Mouse (Mus musculus): ENCODE results near the gene Slc26a8.
"Not testable (repeated sequence)": the region's sequence is repeated elsewhere in the genome, so short reads cannot be mapped to it uniquely, and the experiment has no call there.

The Slc26a8 gene

GRCm38 (mm10) chr17:28689586-28690283 is at the start of gene Slc26a8:
Gene Slc26a8 (minus strand): TSS chr17:28690233.
- DNase-seq (ENCODE audit: extremely low spot score, low spot score), result peak; percentile 56

GRCm38 (mm10) chr17:28739244-28739643 is 49.2 kb upstream of the Slc26a8 start:
- no peak for DNase-seq (ENCODE audit: extremely low spot score, low spot score)

- no peak for DNase-seq (ENCODE audit: extremely low spot score, low spot score)
Measured at GRCm38 (mm10) chr17:28737973-28738372, 47.9 kb upstream of the Slc26a8 start.

GRCm38 (mm10) chr17:28736486-28736885 is 46.5 kb upstream of the Slc26a8 start:
- DNase-seq (ENCODE audit: extremely low spot score, low spot score), result no peak

- no peak for DNase-seq (ENCODE audit: extremely low spot score, low spot score)
Measured at GRCm38 (mm10) chr17:28735317-28736105, 45.5 kb upstream of the Slc26a8 start.

GRCm38 (mm10) chr17:28727511-28727910 is 37.5 kb upstream of the Slc26a8 start:
- DNase-seq (ENCODE audit: extremely low spot score, low spot score), result not testable (repeated sequence)

- DNase-seq (ENCODE audit: extremely low spot score, low spot score), result no peak
Measured at GRCm38 (mm10) chr17:28725783-28726182, 35.8 kb upstream of the Slc26a8 start, which contains the start of gene AC170998.1. Gene AC170998.1 (plus strand): TSS chr17:28726083.

GRCm38 (mm10) chr17:28717535-28717934 is 27.5 kb upstream of the Slc26a8 start:
- no peak for DNase-seq (ENCODE audit: extremely low spot score, low spot score)

GRCm38 (mm10) chr17:28715832-28716548 is 26.0 kb upstream of the Slc26a8 start:
- DNase-seq (ENCODE audit: extremely low spot score, low spot score), result no peak

- DNase-seq (ENCODE audit: extremely low spot score, low spot score), result no peak
Measured at GRCm38 (mm10) chr17:28714006-28714405, 24.0 kb upstream of the Slc26a8 start.

GRCm38 (mm10) chr17:28712305-28712704 is 22.3 kb upstream of the Slc26a8 start:
- no peak for DNase-seq (ENCODE audit: extremely low spot score, low spot score)

- no peak for DNase-seq (ENCODE audit: extremely low spot score, low spot score)
Measured at GRCm38 (mm10) chr17:28711237-28711636, 21.2 kb upstream of the Slc26a8 start.

GRCm38 (mm10) chr17:28710291-28710688 is 20.3 kb upstream of the Slc26a8 start:
- no peak for DNase-seq (ENCODE audit: extremely low spot score, low spot score)

- no peak for DNase-seq (ENCODE audit: extremely low spot score, low spot score)
Measured at GRCm38 (mm10) chr17:28709552-28710290, 19.7 kb upstream of the Slc26a8 start.

GRCm38 (mm10) chr17:28708989-28709388 is 19.0 kb upstream of the Slc26a8 start:
- no peak for DNase-seq (ENCODE audit: extremely low spot score, low spot score)

- no peak for DNase-seq (ENCODE audit: extremely low spot score, low spot score)
Measured at GRCm38 (mm10) chr17:28707816-28708215, 17.8 kb upstream of the Slc26a8 start.

- DNase-seq (ENCODE audit: extremely low spot score, low spot score), result no peak
Measured at GRCm38 (mm10) chr17:28707136-28707627, 17.1 kb upstream of the Slc26a8 start.

- no peak for DNase-seq (ENCODE audit: extremely low spot score, low spot score)
Measured at GRCm38 (mm10) chr17:28706697-28707096, 16.7 kb upstream of the Slc26a8 start.

GRCm38 (mm10) chr17:28702646-28703045 is 12.6 kb upstream of the Slc26a8 start:
- no peak for DNase-seq (ENCODE audit: extremely low spot score, low spot score)

GRCm38 (mm10) chr17:28701737-28702136 is 11.7 kb upstream of the Slc26a8 start:
- DNase-seq (ENCODE audit: extremely low spot score, low spot score), result no peak

- DNase-seq (ENCODE audit: extremely low spot score, low spot score), result no peak
Measured at GRCm38 (mm10) chr17:28701171-28701570, 11.1 kb upstream of the Slc26a8 start.

Measured in neural tube, embryonic 10.5 days (tissue).